ENCODE assay signal across 17 mouse cellular contexts in the genomic region with DNA sequence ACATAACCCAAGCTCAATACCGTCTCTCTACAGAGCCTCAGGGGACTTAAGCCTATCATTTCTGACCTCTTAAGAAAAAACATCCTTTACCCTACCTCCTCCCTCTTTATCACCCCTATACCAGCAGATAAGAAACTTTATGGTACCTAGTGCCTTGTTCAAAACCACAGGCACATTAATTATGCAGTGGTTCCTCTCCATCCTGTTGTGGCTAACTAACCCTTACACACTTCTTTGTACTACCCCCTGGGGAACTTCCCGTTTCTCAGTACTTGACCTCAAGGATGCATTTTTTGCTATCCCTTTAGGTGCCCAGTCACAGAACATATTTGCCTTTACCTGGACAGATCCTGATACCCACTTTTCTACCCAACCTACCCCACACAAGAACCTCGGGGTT. TPM values are rescaled to one million over a fixed set of nuclear protein-coding genes. Genes with fewer than 3 reads are reported as not detected.
DNase-seq lines count a peak whose midpoint lies in the region; ATAC-seq lines count a peak whose summit lies in the region.
"Not testable (repeated sequence)": the region's sequence is repeated elsewhere in the genome, so short reads cannot be mapped to it uniquely, and the experiment has no call there.
"Had no signal": no experiment of that assay in that cellular context is flagged by ENCODE, and none has a peak within 500 bp of the region (broad histone marks: within the 10 kb centered on the region; RNA-seq: fewer than 3 reads in every experiment).

No protein-coding gene starts in this region.

- H3K27me3 ChIP-seq in splenic B cell, adult 2 months (ENCODE audit: control insufficient read depth, insufficient read depth, low read length, poor library complexity, severe bottlenecking), result not testable (repeated sequence)

- H3K36me3 ChIP-seq in splenic B cell, adult 2 months (ENCODE audit: control insufficient read depth, insufficient read depth, low read length, poor library complexity, severe bottlenecking), result not testable (repeated sequence)

- peak; percentile 50 for DNase-seq in 416B (ENCODE audit: low read depth)
- peak; percentile 47 for DNase-seq in induced T-regulatory cell, adult 2 months (ENCODE audit: low read depth)
- peak; percentile 3 to 51 for DNase-seq in natural killer cell, adult 2 months (ENCODE audit: low spot score in 2 of 2)
- peak; percentile 15 for DNase-seq in splenic B cell, adult 2 months (ENCODE audit: low read depth, low spot score)

- peak; percentile 72 for ATAC-seq in CD4-positive, CD25-positive, alpha-beta regulatory T cell, adult 4 months
- peak; percentile 78 for ATAC-seq in activated CD4-positive, CD25-positive, alpha-beta regulatory T cell, adult 4 months
- ATAC-seq in granulocyte monocyte progenitor cell, adult 5-6 weeks (replicated peaks; ENCODE audit: poor library complexity, severe bottlenecking), result peak; percentile 86
- peak; percentile 64 for ATAC-seq in megakaryocyte, adult 5-6 weeks (ENCODE audit: poor library complexity, severe bottlenecking)

RNA-seq across cellular contexts. Expression of a gene that starts 5.4 kb away (rescaled TPM):
- polyA plus RNA-seq in CD4-positive, CD25-positive, alpha-beta regulatory T cell, adult 4 months (2017; shearing (Covaris generic)), result 10 to 100 TPM; 53.6 to 87.0 TPM
- polyA plus RNA-seq in activated CD4-positive, CD25-positive, alpha-beta regulatory T cell, adult 4 months (2017; shearing (Covaris generic)), result 10 to 100 TPM; 40.9 to 51.1 TPM
- not detected in 2 replicates for total RNA-seq in granulocyte monocyte progenitor cell, adult 5-6 weeks (2014; fragmentation: Nextera tagmentation)
- not detected in 2 replicates for total RNA-seq in granulocyte monocyte progenitor cell, adult 5-6 weeks (2017)
- total RNA-seq in megakaryocyte, adult 5-6 weeks (2015), result not detected in 2 replicates
- not detected in 2 replicates for total RNA-seq in megakaryocyte, adult 5-6 weeks (2017)
- total RNA-seq: adrenal gland, postnatal 25 days; MEL had no signal
- polyA plus RNA-seq: forebrain, embryonic 11.5 days had no signal

RNA-seq across cellular contexts. Expression of a gene that starts 48.8 kb away (rescaled TPM):
- polyA plus RNA-seq in CD4-positive, CD25-positive, alpha-beta regulatory T cell, adult 4 months (2017; shearing (Covaris generic)), result 1 to 10 TPM; 3.1 to 7.1 TPM
- 1 to 10 TPM in 1 of 2 experiments, not detected in 1; 2.6 TPM for polyA plus RNA-seq in activated CD4-positive, CD25-positive, alpha-beta regulatory T cell, adult 4 months (2017; shearing (Covaris generic))
- not detected in 2 replicates for total RNA-seq in granulocyte monocyte progenitor cell, adult 5-6 weeks (2014; fragmentation: Nextera tagmentation)
- not detected in 2 replicates for total RNA-seq in granulocyte monocyte progenitor cell, adult 5-6 weeks (2017)
- total RNA-seq in megakaryocyte, adult 5-6 weeks (2015), result not detected in 2 replicates
- not detected in 2 replicates for total RNA-seq in megakaryocyte, adult 5-6 weeks (2017)
- total RNA-seq: ES-E14; forebrain, postnatal 0 days; MEL had no signal
- polyA plus RNA-seq: C2C12; embryonic facial prominence, embryonic 10.5 days; embryonic facial prominence, embryonic 12.5 days; forebrain, embryonic 11.5 days; forebrain, embryonic 15.5 days; forebrain, postnatal 0 days had no signal

RNA-seq across cellular contexts. Expression of a gene that starts 48.8 kb away (rescaled TPM):
- polyA plus RNA-seq in CD4-positive, CD25-positive, alpha-beta regulatory T cell, adult 4 months (2017; shearing (Covaris generic)), result 100 to 1,000 TPM; 164 to 204 TPM
- 100 to 1,000 TPM; 128 to 168 TPM for polyA plus RNA-seq in activated CD4-positive, CD25-positive, alpha-beta regulatory T cell, adult 4 months (2017; shearing (Covaris generic))
- 0.77 TPM in 1 of 2 replicates, not detected in the other for total RNA-seq in granulocyte monocyte progenitor cell, adult 5-6 weeks (2014; fragmentation: Nextera tagmentation)
- total RNA-seq in granulocyte monocyte progenitor cell, adult 5-6 weeks (2017), result 0.65 and 0.77 TPM in 2 replicates
- total RNA-seq in megakaryocyte, adult 5-6 weeks (2015), result 1.0 and 1.1 TPM in 2 replicates
- total RNA-seq in megakaryocyte, adult 5-6 weeks (2017), result 2.2 and 2.6 TPM in 2 replicates
- total RNA-seq: ES-E14 had no signal

Comparison
In these comparisons a context has a peak if more than half of its experiments do, and no peak if none do; other contexts are left out.
1. Peak in every context shown above with its lines: DNase-seq and ATAC-seq.